Mouse (Mus musculus): Measurements from ENCODE around the gene B630019K06Rik. TPM values are rescaled to one million over a fixed set of nuclear protein-coding genes. Genes with fewer than 3 reads are reported as not detected.
"Not testable (repeated sequence)": the region's sequence is repeated elsewhere in the genome, so short reads cannot be mapped to it uniquely, and the experiment has no call there.

Gene B630019K06Rik
- polyA plus RNA-seq (2015; fragmentation: Nextera tagmentation; extraction: Ambion mirVana), result 4.8 and 5.5 TPM in 2 replicates

DNA sequence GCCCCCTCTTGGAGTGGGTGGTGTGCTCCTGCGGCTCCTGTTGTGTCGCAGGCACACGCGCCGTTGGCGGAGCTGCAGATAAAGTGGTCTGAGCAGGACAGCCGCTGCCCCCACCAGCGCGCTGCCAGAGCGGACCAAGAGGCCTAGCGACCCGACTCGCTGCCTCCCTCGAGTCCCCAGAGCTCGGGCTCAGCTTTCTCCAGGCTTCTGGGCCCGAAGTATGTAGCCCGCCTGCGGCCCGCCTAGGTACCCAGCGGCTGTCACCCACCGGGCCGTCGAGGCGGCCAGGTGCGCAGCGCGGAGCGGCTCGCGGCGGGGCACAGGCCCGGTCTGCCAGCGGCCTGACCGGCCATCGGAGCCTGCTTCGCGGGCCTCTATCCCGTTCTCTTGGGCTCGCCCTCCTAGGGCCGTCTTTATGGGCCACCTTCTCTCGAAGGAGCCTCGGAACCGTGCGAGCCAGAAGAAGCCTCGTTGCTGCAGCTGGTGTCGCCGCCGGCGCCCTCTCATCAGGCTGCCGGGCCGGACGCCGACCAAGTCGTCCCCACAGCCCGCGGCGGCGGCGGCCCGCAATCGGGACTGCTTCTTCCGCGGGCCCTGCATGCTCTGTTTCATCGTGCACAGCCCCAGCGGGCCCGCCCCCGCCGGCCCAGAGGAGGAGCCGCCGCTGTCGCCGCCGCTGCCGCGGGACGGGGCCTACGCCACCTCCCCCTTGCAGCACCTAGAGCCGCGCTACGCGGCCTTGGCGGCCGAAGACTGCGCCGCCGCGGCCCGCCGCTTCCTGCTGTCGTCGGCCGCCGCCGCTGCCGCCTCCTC lies at the start of gene B630019K06Rik:
TSS of gene B630019K06Rik (plus strand) at position 40 of the 813 bp plus-strand sequence.
- Histone ChIP-seq H3K36me3 (peaks cover 5% of the 10 kb centered on the region; the same call in 1 of the 2 replicates), H3K27ac (peak within 1 kb of the TSS; percentile 81), H3K9me3 (no peaks in the 10 kb centered on the region), H3K27me3 (no peaks in the 10 kb centered on the region), H3K4me2 (peak within 1 kb of the TSS; percentile 68), H3K4me1 (no peaks in the 10 kb centered on the region), H3K4me3 (peak within 1 kb of the TSS; percentile 57), H3K9ac (peak within 1 kb of the TSS; percentile 81)
- peak; percentile 87 for ATAC-seq (ENCODE audit: insufficient number of reproducible peaks, insufficient read depth, low FRiP score, low TSS enrichment, low read depth)
- whole genome bisulfite sequencing, result 20% methylated on average over 75 of the region's 95 CpGs

- Histone ChIP-seq H3K27me3 (no peaks in the 10 kb centered on the region), H3K36me3 (no peaks in the 10 kb centered on the region), H3K4me3 (no peak within 1 kb of the TSS), H3K4me1 (no peaks in the 10 kb centered on the region), H3K9me3 (no peaks in the 10 kb centered on the region), H3K4me2 (no peak within 1 kb of the TSS), H3K9ac (no peak within 1 kb of the TSS), H3K27ac (no peak within 1 kb of the TSS)
- 73% methylated on average over 1 of the region's 1 CpGs for WGBS
- no peak for ATAC-seq (ENCODE audit: insufficient number of reproducible peaks, insufficient read depth, low FRiP score, low TSS enrichment, low read depth)
Observed at GRCm38 (mm10) chrX:8843694-8844093, 48.5 kb upstream of the B630019K06Rik start, which contains the start of gene Gm6592. Gm6592 (plus strand) TSS chrX:8843994.

DNA sequence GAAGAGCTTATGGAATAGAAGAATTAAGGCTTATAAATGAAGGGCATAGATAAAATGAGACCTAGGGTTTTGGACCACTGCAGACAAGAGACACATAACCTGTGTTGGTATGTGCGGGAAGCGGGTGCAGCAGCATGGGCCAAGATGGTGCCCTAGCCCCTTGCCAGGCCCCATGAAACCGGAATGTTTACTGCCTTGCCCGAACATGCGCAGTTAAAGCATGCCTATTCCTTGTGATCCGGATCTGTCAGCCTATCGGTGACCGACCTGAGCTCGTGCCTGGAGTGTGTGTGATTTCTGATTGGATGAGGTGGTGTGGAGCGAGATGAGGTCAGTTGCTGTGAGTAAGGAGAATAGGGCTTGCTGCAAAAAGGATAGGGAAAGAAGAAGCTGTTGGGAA lies 39.7 kb upstream of the B630019K06Rik start:
- Histone ChIP-seq H3K9me3 (no peaks in the 10 kb centered on the region), H3K27me3 (no peaks in the 10 kb centered on the region), H3K4me1 (no peaks in the 10 kb centered on the region), H3K4me2 (no peak overlapping the region), H3K9ac (no peak overlapping the region), H3K36me3 (no peaks in the 10 kb centered on the region), H3K4me3 (no peak overlapping the region), H3K27ac (no peak overlapping the region)
- ATAC-seq (ENCODE audit: insufficient number of reproducible peaks, insufficient read depth, low FRiP score, low TSS enrichment, low read depth), result no peak
- 90% methylated on average over 10 of the region's 10 CpGs for WGBS

DNA sequence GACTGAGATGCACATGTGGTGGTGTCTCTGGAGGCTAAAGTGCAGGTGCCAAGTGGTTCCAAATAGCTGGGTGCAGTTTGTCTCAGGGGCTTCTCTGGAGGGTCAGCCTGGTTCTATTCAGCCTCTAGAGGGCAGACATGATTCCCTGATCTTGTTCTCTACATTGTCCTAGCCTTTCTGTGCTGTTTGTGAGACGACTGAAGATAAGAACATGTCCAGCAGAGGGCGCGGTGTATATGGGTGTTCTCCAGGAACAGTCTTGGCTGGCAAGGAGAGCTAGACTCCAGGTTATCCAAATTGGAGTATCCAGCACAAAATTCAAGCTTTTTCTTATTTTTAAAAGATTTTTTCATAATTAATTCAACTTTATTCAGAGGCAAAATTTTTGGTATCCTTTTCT lies 27.9 kb upstream of the B630019K06Rik start:
- not testable (repeated sequence) for ATAC-seq (ENCODE audit: insufficient number of reproducible peaks, insufficient read depth, low FRiP score, low TSS enrichment, low read depth); H3K4me2 ChIP-seq; H3K27me3 ChIP-seq; H3K4me1 ChIP-seq; H3K4me3 ChIP-seq; H3K27ac ChIP-seq; H3K36me3 ChIP-seq; H3K9me3 ChIP-seq; H3K9ac ChIP-seq
- 2% methylated on average over 3 of the region's 3 CpGs for WGBS

DNA sequence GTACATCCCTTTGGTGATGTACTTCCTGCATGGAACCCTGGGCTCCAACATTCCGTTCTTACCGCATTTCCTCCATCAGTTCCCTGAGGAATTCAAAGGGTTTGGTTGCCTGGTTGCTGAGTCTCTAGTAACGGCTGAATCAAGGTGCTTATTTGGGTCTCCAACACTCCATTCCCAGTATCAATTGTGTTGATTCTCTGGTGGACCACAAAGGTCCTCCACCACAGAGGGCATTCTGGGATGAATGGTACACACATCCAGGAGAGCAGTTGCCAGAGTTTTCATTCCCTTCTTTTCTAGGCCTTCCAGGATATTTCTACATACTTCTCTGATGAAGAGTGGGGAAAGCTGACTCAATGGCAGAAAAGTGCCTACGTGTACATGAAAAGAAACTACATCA lies 18.2 kb upstream of the B630019K06Rik start, which contains the start of gene Gm5751:
TSS of gene Gm5751 (plus strand) at position 301 of the 400 bp plus-strand sequence.
- not testable (repeated sequence) for H3K36me3 ChIP-seq; H3K27me3 ChIP-seq; H3K9ac ChIP-seq; H3K27ac ChIP-seq; H3K4me3 ChIP-seq; ATAC-seq (ENCODE audit: insufficient number of reproducible peaks, insufficient read depth, low FRiP score, low TSS enrichment, low read depth); H3K4me2 ChIP-seq; H3K4me1 ChIP-seq; H3K9me3 ChIP-seq
- 91% methylated on average over 3 of the region's 4 CpGs for WGBS

GRCm38 (mm10) chrX:8884336-8884735 lies 7.8 kb upstream of the B630019K06Rik start:
- ATAC-seq (ENCODE audit: insufficient number of reproducible peaks, insufficient read depth, low FRiP score, low TSS enrichment, low read depth), result no peak
- H3K4me2 ChIP-seq, result no peak overlapping the region
- peaks cover 5% of the 10 kb centered on the region; the same call in 1 of the 2 replicates for H3K36me3 ChIP-seq

DNA sequence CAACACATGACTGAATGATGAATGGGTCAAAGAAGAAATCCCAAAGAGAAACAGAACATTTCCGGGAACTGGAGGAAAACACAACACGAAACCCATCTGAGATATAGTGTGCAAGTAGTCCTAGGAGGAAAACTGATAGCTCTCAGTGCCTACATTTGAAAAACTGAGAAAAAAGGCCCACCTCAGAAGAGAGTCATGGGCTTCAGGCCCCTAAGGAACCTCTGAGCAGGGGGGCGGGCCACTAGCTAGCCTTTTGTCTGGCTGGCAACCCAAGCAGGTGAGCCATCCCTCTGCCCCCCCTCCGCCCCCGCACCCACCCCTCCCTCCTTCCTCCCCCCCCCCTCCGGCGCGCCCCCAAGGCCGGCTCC lies 223 bp upstream of the B630019K06Rik start:
- ATAC-seq (ENCODE audit: insufficient number of reproducible peaks, insufficient read depth, low FRiP score, low TSS enrichment, low read depth), result no peak
- 33% methylated on average over 5 of the region's 9 CpGs for WGBS
- Histone ChIP-seq H3K27ac (no peak overlapping the region), H3K4me3 (peak overlapping the region; percentile 57), H3K4me1 (no peaks in the 10 kb centered on the region), H3K9ac (peak overlapping the region; percentile 81), H3K27me3 (no peaks in the 10 kb centered on the region), H3K36me3 (peaks cover 5% of the 10 kb centered on the region; the same call in 1 of the 2 replicates), H3K4me2 (peak overlapping the region; percentile 68), H3K9me3 (no peaks in the 10 kb centered on the region)

More at GRCm38 (mm10) chrX:8884336-8884735, 7.8 kb upstream of the B630019K06Rik start:
- Histone ChIP-seq H3K4me3 (no peak overlapping the region), H3K9ac (no peak overlapping the region), H3K27me3 (no peaks in the 10 kb centered on the region), H3K9me3 (no peaks in the 10 kb centered on the region), H3K4me1 (no peaks in the 10 kb centered on the region), H3K27ac (no peak overlapping the region)
- WGBS, result 51% methylated on average over 4 of the region's 4 CpGs

- peak overlapping the region; percentile 57 for H3K4me3 ChIP-seq
- H3K27ac ChIP-seq, result peak overlapping the region; percentile 81
- 0 out of 2 replicates have a peak, but pooled peaks cover under 1% of the 10 kb centered on the region for H3K36me3 ChIP-seq
- H3K4me1 ChIP-seq, result no peaks in the 10 kb centered on the region
- peak overlapping the region; percentile 81 for H3K9ac ChIP-seq
- H3K9me3 ChIP-seq, result no peaks in the 10 kb centered on the region
- no peaks in the 10 kb centered on the region for H3K27me3 ChIP-seq
- H3K4me2 ChIP-seq, result peak overlapping the region; percentile 68
- ATAC-seq (ENCODE audit: insufficient number of reproducible peaks, insufficient read depth, low FRiP score, low TSS enrichment, low read depth), result peak; percentile 34; the same call in 1 of the 2 replicates
- WGBS, result 12% methylated on average over 22 of the region's 42 CpGs
Observed at GRCm38 (mm10) chrX:8893182-8893651, 1.0 kb downstream of the B630019K06Rik start.

- H3K4me2 ChIP-seq, result no peak overlapping the region
- H3K4me1 ChIP-seq, result no peaks in the 10 kb centered on the region
- no peak overlapping the region for H3K9ac ChIP-seq
- no peaks in the 10 kb centered on the region for H3K27me3 ChIP-seq
- 67% methylated on average over 4 of the region's 4 CpGs for WGBS
- H3K4me3 ChIP-seq, result no peak overlapping the region
- H3K36me3 ChIP-seq, result no peaks in the 10 kb centered on the region
- H3K9me3 ChIP-seq, result no peaks in the 10 kb centered on the region
- ATAC-seq (ENCODE audit: insufficient number of reproducible peaks, insufficient read depth, low FRiP score, low TSS enrichment, low read depth), result no peak
- no peak overlapping the region for H3K27ac ChIP-seq
Observed at GRCm38 (mm10) chrX:8900823-8901222, 8.6 kb downstream of the B630019K06Rik start.

DNA sequence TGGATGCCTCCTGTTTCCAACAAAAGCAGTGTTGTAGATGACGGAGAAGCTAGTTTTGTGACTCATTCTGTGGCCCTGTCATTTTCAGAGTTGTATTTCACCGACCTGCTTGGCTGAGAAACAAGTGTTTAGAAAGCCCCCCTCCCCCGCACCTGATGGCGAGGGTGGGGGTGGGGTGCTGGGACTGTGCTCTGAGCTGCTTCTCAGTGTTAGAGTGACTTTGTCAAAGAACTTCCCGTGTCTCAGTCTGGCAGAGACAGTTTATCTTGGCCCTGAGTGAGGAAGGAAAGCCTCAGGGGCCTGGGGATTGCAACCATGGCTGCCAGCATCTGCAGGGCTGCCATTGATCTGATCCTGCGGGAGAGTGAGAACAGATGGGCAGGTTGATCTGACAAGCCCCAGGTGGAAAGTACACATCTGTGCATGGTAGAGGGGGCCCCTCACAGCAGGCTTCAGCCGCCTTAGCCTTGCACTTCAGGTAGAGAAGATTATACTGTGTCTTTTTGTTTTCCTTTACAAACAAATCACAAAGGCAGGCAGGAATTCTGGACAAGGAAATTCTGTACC lies 9.8 kb downstream of the B630019K06Rik start:
- Histone ChIP-seq H3K4me3 (no peak overlapping the region), H3K27ac (no peak overlapping the region), H3K4me2 (no peak overlapping the region), H3K27me3 (no peaks in the 10 kb centered on the region), H3K4me1 (no peaks in the 10 kb centered on the region), H3K36me3 (no peaks in the 10 kb centered on the region), H3K9me3 (no peaks in the 10 kb centered on the region), H3K9ac (no peak overlapping the region)
- no peak for ATAC-seq (ENCODE audit: insufficient number of reproducible peaks, insufficient read depth, low FRiP score, low TSS enrichment, low read depth)
- 35% methylated on average over 7 of the region's 7 CpGs for WGBS

DNA sequence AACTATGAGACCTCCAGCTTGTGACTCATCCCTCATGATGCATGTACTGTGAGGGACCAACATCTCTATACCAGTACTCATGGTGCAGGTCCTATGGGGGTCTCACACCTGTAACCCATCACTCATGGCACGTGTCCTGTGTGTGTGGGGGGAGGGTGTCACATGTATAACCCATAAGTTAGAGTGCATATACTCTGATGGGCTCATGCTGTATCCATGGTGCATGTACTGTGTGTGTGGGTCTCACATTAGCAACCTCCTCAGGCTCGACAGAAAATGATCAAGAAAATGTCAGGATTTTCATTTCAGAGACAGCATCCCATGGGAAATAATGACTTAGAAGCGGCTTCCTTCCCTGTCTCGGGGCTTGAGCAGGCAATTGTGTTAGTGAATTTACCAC lies 28.9 kb downstream of the B630019K06Rik start:
- 66% methylated on average over 4 of the region's 4 CpGs for WGBS
- no peak for ATAC-seq (ENCODE audit: insufficient number of reproducible peaks, insufficient read depth, low FRiP score, low TSS enrichment, low read depth)
- Histone ChIP-seq H3K9ac (no peak overlapping the region), H3K27me3 (no peaks in the 10 kb centered on the region), H3K4me2 (no peak overlapping the region), H3K36me3 (no peaks in the 10 kb centered on the region), H3K27ac (no peak overlapping the region), H3K4me3 (no peak overlapping the region), H3K4me1 (no peaks in the 10 kb centered on the region), H3K9me3 (no peaks in the 10 kb centered on the region)

All from embryonic facial prominence, embryonic 13.5 days (tissue).